Mouse (Mus musculus): ENCODE results near the gene Pla2g3. TPM values are rescaled to one million over a fixed set of nuclear protein-coding genes. Genes with fewer than 3 reads are reported as not detected.

The Pla2g3 gene
- total RNA-seq, 2 experiments from 2014 or later, result not detected

- intact Hi-C loops (cut with DNase I), result no loop called here
- no peak for DNase-seq
Measured at GRCm38 (mm10) chr11:3547047-3547446, 59.0 kb downstream of the Pla2g3 start.

GRCm38 (mm10) chr11:3547969-3548368 is 59.9 kb downstream of the Pla2g3 start:
- Histone ChIP-seq H3K4me3 (no peak overlapping the region), H3K27ac (no peak overlapping the region)
- no peak for DNase-seq
- intact Hi-C loops (cut with DNase I), result no loop called here
- no peak for TF ChIP-seq CTCF (IDR thresholded peaks at IDR 0.05)

More at GRCm38 (mm10) chr11:3547047-3547446, 59.0 kb downstream of the Pla2g3 start:
- no peak overlapping the region for H3K4me3 ChIP-seq
- peak overlapping the region; percentile 81; the same call in 1 of the 2 replicates for H3K27ac ChIP-seq
- no peak for TF ChIP-seq CTCF (IDR thresholded peaks at IDR 0.05)

- TF ChIP-seq CTCF (IDR thresholded peaks at IDR 0.05), result no peak
- intact Hi-C loops (cut with DNase I), result no loop called here
- no peak overlapping the region for H3K27ac ChIP-seq
- H3K4me3 ChIP-seq, result no peak overlapping the region
- DNase-seq, result no peak
Measured at GRCm38 (mm10) chr11:3548564-3549295, 60.6 kb downstream of the Pla2g3 start.

Other genes with a start within 250 kb of the Pla2g3 start
- 10 to 100 TPM; 44.1 to 45.0 TPM for gene Drg1, start 221.9 kb upstream of the Pla2g3 start, total RNA-seq (2021)
- gene Patz1, start 199.4 kb upstream of the Pla2g3 start, total RNA-seq (2021), result 10 to 100 TPM; 11.9 to 17.2 TPM
- 10 to 100 TPM; 17.7 to 21.7 TPM for gene Pik3ip1, start 157.9 kb upstream of the Pla2g3 start, total RNA-seq (2021)
- 10 to 100 TPM; 10.0 to 11.5 TPM for gene Limk2, start 79.1 kb upstream of the Pla2g3 start, total RNA-seq (2021)
- gene Rnf185, start 35.9 kb upstream of the Pla2g3 start, total RNA-seq (2021), result 10 to 100 TPM; 18.9 to 19.4 TPM
- gene Inpp5j, start 16.5 kb downstream of the Pla2g3 start, total RNA-seq (2021), result 1 to 10 TPM; 2.3 to 5.7 TPM
- gene Selenom, start 26.4 kb downstream of the Pla2g3 start, total RNA-seq (2021), result 10 to 100 TPM; 11.6 to 17.5 TPM
- 100 to 1,000 TPM in 1 of 2 experiments, 10 to 100 TPM in 1; 70.3 to 119 TPM for gene Smtn, start 52.3 kb downstream of the Pla2g3 start, total RNA-seq (2021)
- gene Morc2a, start 160.9 kb downstream of the Pla2g3 start, total RNA-seq (2021), result 10 to 100 TPM; 18.4 to 20.3 TPM